Mouse (Mus musculus) mesoderm, embryonic 11.5 days (tissue): ENCODE measurements around the gene Myct1.
A peak's percentile ranks its signal among the peaks of the same experiment; 100 is the strongest.

ENCODE experiments used
- DNase-seq: peaks from one replicate; pipeline ENCODE4 v3.0.0-alpha.2; 2012; ENCODE audit warnings: low read depth, low spot score

Myct1 gene

DNA sequence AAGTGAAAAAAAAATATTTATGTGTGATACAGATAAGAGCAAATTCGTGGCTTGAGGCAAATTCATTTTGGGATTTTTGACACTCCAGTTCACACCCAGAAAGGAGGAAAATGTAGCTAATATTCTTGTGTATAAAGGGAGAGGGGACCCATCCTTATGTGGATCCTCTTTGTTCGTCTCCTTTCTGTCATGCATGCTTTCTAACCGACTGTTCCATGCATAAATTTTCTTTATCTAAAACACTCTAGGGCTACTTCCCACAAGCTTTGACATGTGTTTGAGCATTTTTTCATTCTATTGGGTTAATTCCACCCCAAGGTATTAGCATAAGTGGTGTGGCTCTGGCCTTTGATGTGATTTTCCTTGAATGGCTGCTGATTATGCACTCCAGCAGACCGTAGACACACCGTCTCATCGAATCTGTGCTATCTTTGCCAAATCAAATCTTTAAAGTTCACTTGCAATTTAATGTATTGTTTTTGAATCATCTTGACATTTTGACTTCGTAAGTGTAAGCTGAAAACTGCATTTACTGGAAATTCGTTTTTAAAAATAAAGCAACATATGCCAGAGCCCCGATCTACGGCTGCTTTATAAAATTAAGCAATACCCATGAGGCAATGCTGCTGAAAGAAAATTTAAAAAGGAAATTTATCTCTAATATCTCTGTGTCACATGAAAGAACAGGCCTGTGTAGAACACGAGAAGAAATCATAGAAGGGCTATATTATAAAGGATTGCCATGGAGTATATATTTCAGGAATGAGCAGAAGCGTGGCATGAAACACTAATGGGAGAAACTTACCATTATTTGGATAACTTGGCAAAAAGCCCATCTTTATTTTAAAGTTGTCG is 21.8 kb downstream of the Myct1 start:
- DNase-seq, result no peak

DNA sequence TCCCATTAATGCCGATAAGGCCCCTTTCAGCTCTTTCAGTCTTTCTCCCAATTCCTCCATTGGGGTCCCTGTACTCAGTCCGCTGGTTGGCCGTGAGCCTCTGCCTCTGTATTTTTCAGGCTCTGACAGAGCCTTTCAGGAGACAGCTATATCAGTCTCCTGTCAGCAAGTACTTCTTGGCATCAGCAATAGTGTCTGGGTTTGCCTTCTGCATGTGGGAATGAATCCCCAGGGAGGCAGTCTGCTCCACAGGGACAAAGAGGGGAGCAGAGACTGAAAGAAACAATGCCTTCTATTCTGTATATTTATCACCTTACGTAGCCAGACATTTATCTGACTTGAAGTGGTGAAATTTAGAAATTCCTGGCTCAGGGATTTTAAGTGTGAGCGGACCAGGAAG is 32.7 kb downstream of the Myct1 start:
- DNase-seq, result no peak

DNA sequence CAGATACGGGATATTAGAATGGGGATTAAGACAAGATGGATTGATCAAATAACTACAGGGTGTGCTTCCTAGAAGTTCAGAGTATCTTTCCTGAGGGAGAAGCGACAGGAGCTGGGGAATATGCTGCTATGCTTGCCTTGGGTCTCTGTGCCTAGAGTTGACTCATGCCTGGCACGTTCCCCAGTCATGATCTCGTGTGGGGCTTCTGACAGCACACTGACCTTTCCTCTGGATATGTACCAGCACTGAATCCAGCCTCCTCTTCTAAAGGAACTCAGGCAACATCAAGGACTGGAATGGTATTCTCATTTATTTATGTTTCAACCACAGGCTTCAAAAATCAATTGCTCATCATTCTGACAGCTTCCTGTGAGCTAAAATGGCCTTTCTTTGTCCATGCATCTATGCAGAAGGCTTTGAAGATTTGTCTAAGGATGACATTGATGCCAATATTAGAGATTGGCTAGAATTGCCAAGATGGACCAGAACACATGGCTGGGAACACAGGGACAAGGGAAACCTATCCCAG is 40.2 kb downstream of the Myct1 start:
- no peak for DNase-seq

DNA sequence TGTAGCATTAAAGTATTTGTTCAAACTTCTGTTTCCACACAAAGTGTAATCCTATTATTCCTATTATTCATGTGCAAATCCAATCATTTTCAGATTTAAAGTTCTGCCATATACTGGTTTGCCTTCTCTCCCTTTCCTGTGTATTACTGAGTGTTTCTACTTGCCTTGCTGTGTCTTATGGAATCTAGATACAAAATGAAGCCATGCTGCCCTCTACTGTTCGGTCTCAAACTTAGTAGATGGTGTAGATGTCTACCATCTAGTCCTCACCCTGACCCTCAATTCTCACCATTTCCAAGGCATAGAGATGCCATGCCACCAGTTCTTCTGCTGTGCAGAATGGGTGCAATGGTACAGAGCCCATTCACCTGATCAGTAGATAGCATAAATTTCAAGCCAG is 40.8 kb downstream of the Myct1 start:
- peak; percentile 5 for DNase-seq

DNA sequence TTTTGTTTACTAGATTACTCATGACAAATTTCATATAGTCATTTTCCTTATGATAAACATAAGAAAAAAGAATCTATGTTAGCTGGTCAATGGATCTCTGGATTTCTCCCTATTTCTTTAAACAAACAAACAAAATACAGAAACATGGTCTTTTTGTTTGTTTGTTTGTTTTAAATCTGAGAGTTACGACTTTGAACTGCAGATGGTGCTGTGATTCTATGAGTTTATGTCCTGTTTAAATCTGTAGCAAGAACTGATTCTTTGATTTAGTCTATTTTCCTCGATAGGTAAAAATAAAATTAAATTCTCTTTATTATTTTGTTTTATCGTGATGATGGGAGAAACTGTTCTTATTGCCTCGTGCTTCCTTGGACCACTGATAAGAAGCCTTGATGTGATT is 43.7 kb downstream of the Myct1 start:
- DNase-seq, result no peak

DNA sequence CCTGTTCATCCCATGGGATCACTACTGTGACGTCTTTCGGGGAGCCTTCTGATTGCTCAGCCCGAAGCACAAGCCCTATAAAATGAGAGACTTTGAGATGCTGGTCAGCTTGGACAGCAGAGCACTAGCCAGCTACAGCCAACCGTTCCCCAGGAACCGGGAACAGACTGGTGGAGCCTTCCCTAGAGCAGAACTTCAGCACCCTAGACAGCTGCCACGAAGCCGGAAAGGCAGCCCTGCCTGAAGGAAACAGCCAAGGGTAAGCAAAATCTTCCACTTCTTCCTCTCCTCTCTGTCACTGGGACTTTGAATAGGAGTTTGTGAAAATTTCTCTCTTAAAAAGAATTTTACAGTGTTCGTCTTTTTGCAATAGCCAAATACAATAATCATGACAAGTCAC is 45.5 kb downstream of the Myct1 start, which contains the start of gene Vip:
Vip (plus strand) TSS at position 107 of the 400 bp plus-strand sequence.
- peak; percentile 59 for DNase-seq
